Mouse (Mus musculus) lung, adult 18-20 months (tissue): ENCODE results near the gene Ckb.

Source experiments
- DNase-seq, 2 experiments: peaks; one replicate each; pipeline ENCODE4 v3.0.0; 2022; ENCODE audit warnings: mixed read lengths in 2 of 2

Ckb gene

DNA sequence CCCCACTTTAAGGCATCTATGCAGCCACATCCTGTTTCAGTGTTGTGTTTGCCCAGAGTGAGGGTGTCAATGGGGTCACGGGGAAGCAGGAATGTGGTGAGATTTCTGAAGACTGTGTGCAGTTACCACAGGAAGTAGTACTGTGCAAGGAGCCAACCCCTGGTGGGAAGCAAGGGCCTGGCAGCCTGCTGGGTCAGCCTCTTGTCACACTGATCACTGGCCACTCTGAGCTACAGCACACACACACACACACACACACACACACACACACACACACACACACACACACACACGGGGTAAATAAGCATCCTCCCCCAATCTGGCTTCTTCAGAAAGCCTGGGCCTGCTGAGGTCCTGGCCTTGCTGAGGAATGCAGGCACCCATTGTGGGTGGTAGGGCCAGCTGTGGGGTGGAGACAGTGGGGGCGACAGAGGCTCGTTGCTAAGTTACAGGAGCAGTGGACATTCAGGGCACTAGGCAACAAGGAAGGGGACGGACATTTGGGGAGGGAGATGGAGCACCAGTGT lies 19.3 kb upstream of the Ckb start:
- DNase-seq = peak; percentile 35 to 46

DNA sequence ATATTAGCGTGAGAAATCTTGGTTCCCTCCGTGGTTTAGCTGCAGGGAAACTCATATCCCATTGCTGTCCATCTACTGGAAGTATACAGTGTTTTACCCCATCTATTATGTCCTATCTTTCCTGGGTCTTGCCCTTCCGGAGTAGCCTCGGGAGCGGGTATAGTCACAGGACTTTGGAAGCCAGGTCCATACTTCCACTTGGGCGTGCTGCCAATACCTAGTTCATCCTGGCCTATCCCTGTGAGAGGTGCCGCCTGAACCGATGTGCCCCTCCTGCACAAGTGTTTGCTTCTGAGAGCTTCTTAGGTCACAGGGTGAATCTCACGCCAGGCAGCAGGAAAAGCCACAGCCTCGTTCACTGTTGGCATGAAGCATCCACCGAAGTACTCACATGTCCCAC lies 17.3 kb upstream of the Ckb start:
- no peak for DNase-seq

DNA sequence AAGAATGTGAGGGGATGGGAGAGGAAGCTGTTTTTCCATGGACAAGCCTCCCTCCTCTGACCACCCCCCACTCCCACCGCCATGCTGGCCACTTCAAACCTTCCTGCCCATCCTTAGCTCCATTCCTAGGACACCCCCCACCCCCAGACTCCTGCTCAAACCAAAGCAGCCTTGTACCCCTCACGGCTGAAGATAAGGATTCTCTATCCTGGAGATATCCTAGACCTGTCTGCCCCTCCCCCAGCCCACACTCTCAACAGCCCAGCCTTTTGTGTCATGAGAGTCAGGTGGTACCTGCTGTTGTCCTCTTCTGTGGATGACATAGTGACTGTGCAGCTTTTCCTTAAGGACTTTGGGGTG lies 15.9 kb upstream of the Ckb start:
- DNase-seq = no peak

DNA sequence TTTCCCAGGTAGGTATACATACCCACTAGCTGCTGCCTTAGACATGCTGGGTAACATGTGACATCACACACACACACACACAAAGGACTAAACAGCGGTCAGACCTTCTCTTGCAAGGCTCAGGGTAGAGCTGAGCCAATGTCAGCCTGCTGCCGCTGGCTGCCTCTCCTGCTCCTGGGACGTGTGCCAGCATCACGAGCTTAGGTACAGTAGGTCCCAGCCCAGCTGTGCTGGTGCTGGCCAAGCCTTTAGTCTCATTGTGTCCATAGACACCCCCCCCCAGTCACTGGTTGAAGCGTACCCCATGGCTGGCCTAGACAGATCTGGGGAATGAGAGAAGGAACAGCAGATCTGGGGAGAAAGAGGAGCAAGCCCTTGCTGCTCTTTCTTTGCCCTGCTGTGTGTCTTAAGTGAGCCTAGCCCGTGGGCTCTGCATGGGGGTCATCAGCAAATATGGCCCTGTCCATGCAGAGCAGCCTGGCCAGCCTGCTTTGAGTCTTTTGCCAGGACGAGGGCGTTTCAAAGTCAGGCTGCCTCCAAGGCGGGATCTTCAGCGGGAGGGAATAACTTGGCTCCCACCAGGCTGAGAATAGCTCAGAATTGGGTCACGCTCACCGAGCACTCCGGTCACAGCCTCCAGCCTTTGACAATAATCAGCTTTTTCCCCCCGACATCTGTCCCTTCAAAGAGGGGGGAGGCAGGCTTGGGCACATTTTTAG lies 15.4 kb upstream of the Ckb start:
- DNase-seq = peak; percentile 59 to 62

DNA sequence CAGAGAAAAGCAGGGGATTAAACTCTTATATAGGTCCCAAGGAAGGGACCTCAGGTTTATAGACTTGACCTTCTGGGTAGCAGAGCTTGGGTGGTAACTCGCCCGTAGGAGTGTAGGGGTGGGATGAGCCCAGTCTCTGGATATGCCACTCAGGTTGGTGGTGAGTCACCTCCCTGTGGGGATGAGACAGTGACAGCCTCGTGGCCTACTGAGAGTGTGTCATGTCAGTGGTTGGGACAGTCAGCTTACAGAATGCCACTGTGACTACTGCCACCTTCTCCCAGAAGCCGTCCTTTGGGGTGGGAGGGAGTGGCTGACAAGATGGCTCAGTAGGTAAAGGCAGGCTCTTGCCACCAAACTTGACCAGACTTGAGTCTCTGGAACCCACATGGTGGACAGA lies 14.3 kb upstream of the Ckb start:
- DNase-seq = no peak

DNA sequence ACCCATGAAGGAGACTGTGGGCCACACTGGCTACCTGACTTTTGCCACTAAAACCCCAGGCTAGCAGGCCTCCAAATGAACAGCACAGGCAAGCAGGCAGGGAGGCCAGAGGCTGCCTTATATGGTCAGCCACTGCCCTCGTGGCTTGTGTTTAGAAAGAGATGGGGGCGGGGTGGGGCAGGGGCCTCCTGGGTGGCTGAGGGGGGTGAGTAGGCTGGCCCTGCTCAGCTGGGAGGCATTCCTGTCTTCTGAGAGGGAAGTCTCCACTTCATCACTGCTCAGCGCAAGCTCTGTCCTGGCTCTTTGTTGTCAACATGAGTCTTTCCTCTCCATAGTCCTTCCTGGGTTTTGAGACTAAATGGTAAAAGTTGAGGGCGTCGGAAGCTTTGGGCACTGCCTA lies 10.7 kb upstream of the Ckb start:
- DNase-seq = no peak

DNA sequence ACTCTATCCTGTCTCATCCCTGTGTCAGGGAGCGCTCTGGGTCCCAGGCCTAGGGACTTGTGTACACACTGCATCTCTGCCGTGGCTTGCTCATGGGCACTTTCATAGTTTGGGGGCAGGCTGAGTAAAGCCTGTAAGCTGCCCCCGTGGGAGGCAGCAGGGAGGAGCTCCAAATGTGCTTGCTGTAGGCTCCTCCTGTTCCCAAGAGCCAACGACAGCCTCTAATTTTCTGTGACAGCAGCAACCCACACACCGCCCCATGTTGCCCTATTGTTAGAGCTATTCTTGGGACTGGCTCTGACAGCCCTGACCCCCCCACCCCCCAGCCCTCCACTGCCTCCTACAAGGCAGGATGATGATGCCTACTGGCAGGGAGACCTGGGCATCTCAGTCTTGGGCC lies 9.9 kb upstream of the Ckb start:
- DNase-seq = no peak

DNA sequence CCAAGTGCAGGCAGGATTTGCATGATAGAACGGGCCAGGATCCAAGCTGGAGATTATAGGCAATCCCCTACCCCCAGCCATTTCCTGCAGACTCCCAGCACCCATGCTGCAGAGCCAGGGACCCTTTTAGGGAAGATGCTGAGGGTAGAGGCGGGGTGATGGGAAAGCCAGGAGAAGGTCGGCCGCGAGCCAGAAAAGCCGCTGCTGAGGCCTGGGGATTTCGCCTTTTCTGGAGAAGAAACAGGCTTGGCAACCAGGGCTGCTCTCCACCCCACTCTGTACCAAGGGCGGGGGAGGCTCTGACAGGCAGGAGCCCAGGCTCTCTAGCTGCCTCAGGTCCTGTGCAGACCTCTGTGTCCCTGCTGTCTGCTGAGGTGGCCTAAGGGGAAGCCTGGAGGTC lies 9.2 kb upstream of the Ckb start:
- no peak for DNase-seq

DNA sequence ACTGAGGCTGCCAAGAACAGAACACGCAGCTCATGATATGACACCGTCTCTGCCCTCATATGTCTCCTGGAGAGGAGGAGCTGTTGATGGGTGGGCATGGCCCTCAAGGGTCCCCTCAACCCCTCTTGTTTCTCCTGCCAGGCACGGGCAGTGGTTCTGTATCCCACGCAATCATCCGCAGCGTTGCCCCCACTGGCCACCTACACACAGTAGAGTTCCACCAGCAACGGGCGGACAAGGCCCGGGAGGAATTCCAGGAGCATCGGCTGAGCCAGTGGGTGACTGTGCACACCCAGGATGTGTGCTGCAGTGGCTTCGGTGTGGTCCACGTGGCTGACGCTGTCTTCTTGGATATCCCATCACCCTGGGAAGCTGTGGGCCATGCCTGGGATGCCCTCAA lies 8.5 kb upstream of the Ckb start:
- no peak for DNase-seq

DNA sequence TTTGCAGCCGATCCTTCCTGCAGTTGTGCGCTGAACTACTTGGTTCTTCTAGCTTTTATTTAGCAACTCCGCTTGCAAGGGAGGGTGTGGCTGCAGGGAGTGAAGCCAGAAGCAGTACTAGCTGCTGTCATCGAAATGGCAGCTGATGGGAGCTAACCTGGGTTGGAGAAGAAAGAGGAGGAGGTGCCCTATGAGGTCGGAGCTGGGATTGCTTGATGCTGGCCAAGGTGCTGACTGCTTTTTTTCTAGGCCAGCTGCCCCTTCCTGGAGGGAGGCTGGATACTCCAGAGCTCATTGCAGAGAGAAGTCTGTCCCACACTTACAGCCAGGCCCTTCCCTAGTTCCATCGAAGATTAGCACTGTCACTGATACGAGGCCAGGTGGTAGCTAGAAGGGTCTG lies 6.9 kb upstream of the Ckb start:
- no peak for DNase-seq

DNA sequence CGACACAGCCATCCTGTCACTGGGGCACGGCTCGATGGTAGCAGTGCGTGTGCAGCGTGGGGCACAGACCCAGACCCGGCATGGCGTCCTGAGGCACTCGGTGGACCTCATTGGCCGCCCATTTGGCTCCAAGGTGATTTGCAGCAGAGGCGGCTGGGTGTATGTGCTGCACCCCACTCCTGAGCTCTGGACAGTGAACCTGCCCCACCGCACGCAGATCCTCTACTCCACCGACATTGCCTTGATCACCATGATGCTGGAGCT lies 6.5 kb upstream of the Ckb start:
- no peak for DNase-seq

DNA sequence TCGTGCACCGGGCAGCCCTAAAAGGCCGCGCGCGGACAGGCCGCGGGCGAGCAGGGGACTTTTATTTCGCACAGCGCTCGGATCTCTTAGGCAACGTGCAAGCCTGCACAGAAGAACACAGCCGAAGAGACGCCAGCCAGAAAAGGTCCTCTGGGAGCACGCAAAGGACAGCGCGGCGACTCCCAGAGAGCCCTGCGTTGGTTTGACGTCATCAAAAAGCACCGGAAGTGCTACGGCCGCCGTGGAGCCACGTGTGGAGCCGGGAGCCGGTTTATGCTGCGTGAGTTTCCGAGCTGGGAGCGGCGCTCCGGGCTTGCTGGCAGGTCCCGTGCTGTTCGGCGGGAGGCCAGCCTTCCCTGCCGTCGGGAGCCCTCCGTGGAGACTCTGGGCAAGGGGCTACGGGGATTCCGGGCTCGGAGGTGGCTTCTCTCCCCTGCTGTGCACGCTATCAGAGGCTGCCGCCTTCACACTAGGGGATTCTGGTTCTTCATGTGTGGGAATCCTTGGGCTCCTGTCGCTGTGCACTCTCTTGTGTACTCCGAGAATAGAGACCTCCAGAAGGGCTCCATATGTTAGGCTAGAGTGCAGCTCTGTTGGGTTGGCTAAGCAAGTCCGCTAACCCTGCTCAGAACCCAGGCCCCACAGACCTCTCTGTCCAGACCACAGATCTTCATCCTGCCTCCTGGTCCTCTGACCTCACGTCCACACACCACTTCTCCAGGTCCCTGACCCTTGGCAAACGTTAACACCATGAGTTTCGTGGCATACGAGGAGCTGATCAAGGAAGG lies 5.9 kb upstream of the Ckb start, which contains the start of gene Trmt61a:
Gene Trmt61a (plus strand): TSS at position 224 of the 788 bp plus-strand sequence.
- DNase-seq = peak; percentile 87 to 91

DNA sequence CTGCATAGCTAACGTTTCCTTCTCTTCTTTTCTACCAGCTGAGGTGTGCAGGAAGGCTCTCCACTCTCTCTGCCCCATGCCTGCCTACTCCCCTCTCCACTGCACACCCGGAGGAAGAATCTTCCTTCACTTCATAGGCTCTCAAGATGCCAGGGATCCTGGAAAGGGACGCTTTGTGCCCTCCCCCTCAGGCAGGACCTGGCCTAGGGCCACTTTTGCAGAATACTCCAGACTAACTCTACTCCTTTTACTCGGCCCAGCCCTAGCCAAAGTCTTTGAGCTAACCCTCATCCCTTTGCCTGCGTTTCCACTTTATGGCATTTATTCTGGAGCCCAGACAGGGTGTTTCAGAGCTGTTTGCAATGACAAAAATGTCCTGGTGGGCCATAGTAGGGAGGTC lies 5.3 kb upstream of the Ckb start:
- DNase-seq = no peak

DNA sequence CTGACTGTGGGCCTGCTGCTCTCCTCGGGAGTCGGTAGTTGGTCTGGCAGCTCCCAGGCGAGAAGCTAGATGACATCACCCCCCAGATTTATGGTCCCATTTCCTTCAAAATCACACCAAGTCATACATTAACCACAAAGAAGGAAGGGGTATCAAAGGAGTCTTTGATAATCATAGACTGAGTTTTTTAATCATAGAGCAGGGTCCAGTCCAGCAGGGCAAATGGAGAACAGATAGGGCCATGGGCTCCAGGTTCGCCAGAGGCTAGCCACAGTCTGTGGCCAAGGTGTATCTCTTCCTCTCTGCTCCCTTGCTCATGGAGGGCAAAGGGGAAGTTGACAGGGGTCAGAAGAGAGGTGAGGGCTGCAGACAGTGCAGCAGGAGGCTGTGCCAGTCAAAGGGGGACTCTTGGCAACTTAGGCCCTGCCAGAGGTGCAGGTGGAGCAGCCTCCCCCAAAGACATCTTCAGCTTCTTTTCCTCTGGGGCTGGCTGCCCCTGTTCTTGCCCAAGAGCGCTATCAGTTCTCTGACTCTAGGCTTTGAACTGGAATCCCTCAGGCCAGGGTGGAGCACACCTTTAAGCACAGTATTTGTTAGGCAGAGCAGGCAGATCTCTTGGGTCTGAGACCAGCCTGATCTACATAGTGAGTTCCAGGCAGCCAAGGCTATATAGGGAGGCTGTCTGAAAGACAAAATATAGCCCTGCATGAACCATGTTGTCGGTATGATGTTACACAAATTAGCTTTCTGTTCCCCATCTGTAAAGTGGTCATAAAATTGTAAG lies 3.9 kb upstream of the Ckb start:
- no peak for DNase-seq

DNA sequence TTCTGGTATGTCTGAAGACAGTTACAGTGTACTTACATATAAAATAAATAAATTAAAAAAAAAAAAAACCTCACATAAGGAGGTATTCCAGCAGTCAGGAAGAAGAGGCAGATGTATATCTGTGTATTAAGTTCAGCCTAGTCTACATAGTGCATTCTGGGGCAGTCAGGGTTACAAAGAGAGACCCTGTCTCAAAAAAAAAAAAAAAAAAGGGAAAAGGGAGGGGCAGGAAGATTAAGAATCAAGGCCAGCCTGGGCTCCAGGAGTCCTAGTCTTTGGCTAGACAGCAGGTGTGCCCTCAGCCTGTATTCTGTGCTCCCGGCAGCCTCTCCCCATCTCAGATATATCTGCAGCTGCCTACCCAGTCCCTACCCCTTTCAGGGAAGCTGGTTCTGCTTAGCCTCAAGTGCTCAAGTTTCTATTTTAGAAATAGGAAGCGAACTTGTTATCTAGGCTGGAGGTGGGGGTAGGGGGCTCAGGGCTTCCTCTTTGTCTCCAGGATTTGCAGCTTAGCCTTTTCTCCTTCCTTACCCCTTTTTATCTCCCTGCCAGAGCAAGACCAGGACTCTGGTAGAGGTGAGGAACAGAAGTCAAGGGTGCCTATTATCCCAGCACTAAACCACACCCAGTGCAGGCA lies 2.8 kb upstream of the Ckb start:
- no peak for DNase-seq

DNA sequence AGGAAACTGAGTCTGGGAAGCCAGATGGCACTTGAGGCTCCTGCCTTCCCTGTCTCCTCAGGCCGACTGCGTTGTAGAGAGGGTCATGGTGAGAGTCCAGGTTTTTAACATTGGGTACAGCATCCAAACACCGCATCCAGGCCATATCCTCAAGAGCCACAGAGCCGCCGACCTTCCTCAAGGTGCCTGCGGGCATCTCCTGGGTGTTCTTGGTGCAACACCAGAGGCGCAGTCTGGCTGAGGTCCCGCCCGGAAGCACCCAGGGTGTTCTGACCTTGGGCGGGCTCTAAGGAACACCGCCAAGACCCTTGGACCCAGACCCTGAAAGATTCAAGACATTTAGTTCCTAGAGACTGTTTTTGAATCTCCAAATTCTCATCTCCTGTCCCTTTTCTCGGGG lies 443 bp upstream of the Ckb start:
- DNase-seq = no peak

DNA sequence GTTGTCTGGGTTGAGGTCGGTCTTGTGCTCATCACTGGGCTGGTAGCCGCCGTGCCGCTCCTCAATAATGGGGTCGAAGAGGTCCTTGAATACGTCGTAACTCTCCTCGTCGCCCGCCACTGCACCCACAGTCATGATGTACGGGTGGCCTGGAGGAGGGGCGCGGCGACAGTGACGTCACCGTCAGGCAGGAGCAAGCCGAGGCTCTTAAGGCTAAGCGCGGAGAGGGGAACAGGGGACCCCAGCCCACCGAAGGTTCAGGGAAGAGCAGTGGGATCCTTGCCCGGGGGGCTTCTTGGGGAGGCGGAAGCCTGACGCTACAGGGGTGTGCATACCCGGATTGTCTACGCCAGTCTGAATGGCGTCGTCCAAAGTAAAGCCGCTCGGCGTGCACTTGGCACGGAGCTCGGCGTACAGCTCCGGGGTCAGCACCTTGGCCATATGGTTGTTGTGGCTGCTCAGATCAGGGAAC lies 671 bp downstream of the Ckb start:
- DNase-seq = peak in 1 of 2 experiments; percentile 58

DNA sequence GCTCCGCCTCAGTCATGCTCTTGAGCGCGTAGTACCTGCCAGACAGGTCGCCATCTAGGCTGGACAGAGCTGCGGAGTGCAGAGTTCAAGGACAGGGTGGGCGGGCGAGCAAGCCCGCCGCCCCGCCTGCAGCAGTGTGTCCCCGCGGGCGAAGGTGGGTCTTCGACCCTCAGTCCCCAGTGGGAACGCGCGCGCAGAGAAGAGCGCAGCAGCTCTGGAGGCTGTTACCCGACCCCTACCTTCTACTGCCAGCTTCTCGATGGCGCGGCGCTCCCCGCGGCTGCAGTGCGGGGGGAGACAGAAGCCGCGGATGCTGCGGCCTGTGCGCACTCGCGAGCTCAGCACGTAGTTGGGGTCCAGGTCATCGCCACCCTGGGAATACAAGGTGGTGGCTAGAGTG lies 1.2 kb downstream of the Ckb start:
- no peak for DNase-seq

DNA sequence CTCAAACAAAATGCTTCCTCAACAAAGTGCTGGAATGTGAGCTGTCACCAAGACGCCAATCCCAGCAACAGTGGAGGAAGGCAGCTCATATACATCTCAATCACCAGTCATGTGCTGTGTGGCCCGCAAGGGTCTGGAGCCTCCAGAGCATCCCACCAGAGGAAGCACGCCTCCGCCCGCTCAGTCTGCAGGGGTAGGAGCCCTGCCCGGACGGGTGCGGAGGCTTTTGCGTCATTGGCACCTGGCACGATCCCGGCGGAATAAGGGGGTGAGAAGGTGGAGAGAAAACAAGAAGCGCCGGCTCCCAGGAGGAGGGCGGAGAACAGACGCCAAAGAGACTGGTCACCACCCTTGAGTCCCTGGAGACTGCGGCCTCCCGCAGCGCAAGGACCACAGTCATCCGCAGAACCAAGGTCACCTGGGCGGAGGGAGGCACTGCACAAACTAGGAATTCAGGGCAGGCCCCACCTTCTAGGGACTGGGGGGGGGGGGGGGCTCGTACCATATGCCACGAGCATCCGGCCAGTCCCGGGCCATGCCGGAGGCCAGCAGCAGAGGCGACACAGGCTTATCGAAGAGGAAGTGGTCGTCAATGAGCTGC lies 1.7 kb downstream of the Ckb start:
- peak; percentile 41 to 72 for DNase-seq

DNA sequence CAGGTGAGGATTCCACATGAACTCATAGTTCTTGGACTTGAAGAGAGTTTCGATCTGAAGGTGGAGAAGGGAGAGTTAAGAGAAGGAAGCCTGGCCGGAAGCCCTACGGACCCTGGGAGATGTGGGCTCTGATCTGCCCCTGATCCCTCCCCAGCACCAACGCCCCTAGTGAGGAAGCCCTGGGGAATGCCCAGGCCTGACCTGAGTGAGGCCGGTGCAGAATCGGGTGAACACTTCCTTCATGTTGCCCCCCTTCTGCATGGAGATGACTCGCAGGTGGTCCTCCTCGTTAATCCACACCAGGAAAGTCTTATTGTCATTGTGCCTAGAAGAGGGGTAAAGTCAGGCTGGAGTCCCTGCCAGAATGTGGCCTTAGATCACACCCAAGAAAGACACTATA lies 2.2 kb downstream of the Ckb start:
- DNase-seq = no peak

DNA sequence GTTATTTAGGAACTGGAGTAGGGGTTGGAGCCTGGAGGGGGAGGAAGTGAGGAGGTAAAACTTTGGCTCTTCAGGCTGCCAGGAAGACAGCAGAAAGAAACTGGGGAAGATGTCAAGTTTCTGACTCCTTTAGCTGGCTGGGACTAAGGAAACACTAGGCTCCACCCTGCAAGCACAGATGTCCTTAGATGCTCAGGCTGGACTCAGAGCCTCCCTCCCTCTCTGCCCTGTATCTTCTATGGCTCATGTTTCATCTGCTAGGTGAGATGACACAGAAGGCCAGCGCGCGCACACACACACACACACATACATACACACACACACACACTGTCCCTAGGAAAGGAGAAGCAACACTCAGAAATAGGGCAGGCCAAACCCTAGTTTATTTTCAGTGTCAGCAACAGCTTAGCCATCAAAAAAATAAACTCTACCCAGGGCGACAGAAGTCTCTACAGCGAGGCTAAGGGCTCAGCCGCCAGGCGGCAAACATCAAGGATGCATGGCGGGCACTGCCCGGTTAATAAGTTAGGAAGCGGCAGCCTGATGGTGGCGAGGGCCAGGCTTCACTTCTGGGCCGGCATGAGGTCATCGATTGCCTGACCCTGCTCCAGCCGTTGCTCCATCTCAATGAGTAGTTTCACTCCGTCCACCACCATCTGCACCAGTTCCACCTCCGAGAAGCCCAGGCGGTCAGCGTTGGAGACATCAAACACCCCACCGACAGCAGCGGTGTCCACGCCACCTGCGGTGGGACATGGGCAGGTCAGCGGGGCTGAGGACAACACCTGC lies 2.9 kb downstream of the Ckb start:
- no peak for DNase-seq

DNA sequence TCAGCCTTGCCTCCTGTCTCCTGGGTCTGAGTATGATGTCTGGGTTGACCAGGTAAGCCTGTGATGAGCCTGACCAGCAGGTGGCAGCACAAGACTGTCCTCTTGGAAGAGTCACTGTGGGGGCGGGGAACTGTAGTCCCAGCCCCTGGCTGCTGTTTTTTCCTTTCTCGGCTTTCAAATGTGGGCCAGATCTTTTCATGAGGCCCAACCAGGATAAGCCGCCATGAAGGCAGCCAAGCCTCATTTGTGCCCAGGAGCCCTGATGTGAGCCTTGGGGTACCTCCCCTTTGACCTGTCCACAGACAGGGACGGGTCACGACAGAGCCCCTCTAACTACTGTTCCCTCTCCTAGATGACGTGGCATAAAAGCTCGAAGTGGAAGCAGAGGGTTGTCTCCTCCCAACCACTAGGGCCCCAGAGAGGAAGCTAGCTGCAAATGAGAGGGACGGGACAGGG lies 3.7 kb downstream of the Ckb start:
- peak; percentile 89 to 93 for DNase-seq
